Mouse (Mus musculus): ENCODE results near the gene Armcx4. TPM values are rescaled to one million over a fixed set of nuclear protein-coding genes. Genes with fewer than 3 reads are reported as not detected.

The Armcx4 gene
- polyA plus RNA-seq (2015; fragmentation: Nextera tagmentation; extraction: Ambion mirVana): 6.2 and 7.6 TPM in 2 replicates

DNA sequence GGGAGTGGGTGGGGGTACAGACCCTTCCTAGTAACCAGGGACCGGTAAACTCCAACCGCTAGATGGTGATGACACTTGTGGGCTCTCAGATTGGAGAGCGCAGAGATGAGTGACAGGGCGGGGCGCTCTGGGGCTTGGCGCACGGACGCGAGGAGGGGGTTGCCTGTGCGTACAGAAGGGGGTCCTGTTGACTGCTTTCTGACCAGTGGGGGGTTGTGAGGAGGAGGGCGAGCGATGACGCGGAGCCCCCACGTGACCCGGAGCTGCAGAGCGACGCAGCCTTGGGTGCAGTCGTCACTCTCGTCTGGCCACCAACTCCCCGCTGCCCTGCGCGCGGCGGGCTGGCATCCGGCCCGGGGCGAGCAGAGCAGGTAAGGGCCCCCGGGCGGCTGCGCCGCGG lies at the start of gene Armcx4:
Gene Armcx4, plus strand, starts transcription at position 253 of the 400 bp plus-strand sequence.
- Histone ChIP-seq H3K9ac (peak within 1 kb of the TSS; percentile 81), H3K4me2 (peak within 1 kb of the TSS; percentile 64), H3K4me1 (replicated peaks) (peaks cover 21% of the 10 kb centered on the region), H3K36me3 (peaks cover 27% of the 10 kb centered on the region), H3K27me3 (0 out of 2 replicates have a peak, but pooled peaks cover 3% of the 10 kb centered on the region), H3K9me3 (no peaks in the 10 kb centered on the region), H3K27ac (peak within 1 kb of the TSS; percentile 91), H3K4me3 (peak within 1 kb of the TSS; percentile 54)
- 27% methylated on average over 29 of the region's 33 CpGs for WGBS
- peak; percentile 97 for ATAC-seq (ENCODE audit: low FRiP score)

GRCm38 (mm10) chrX:134641000-134641760 lies 45.1 kb upstream of the Armcx4 start:
- Histone ChIP-seq H3K4me1 (replicated peaks) (no peaks in the 10 kb centered on the region), H3K4me3 (no peak overlapping the region), H3K27me3 (no peaks in the 10 kb centered on the region), H3K9me3 (no peaks in the 10 kb centered on the region), H3K27ac (no peak overlapping the region), H3K36me3 (no peaks in the 10 kb centered on the region), H3K4me2 (no peak overlapping the region), H3K9ac (no peak overlapping the region)
- no peak for ATAC-seq (ENCODE audit: low FRiP score)
- 72% methylated on average over 10 of the region's 10 CpGs for WGBS

- Histone ChIP-seq H3K9ac (no peak overlapping the region), H3K27me3 (no peaks in the 10 kb centered on the region), H3K36me3 (no peaks in the 10 kb centered on the region), H3K4me2 (no peak overlapping the region), H3K4me1 (replicated peaks) (no peaks in the 10 kb centered on the region), H3K4me3 (no peak overlapping the region), H3K27ac (no peak overlapping the region), H3K9me3 (no peaks in the 10 kb centered on the region)
- WGBS: 90% methylated on average over 1 of the region's 1 CpGs
- ATAC-seq (ENCODE audit: low FRiP score): no peak
Observed at GRCm38 (mm10) chrX:134646338-134646737, 40.0 kb upstream of the Armcx4 start.

DNA sequence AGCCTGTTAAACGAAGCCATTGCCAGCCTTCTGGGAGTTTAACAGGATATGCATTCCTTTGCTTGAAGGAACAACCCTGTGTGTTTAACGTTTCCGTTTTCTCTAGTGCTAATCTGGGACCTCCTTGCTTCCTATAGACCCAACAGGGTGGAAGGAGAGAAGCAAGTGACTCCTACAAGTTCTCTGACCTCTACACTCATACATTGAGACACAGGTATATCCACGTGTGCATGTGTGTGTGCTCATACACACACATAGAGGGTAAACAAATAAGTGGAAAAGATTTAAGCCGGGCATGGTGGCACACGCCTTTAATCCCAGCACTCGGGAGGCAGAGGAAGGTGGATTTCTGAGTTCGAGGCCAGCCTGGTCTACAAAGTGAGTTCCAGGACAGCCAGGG lies 38.9 kb upstream of the Armcx4 start:
- Histone ChIP-seq H3K27me3 (no peaks in the 10 kb centered on the region), H3K4me3 (no peak overlapping the region), H3K9ac (no peak overlapping the region), H3K9me3 (no peaks in the 10 kb centered on the region), H3K4me1 (replicated peaks) (no peaks in the 10 kb centered on the region), H3K4me2 (no peak overlapping the region), H3K36me3 (no peaks in the 10 kb centered on the region), H3K27ac (no peak overlapping the region)
- 77% methylated on average over 8 of the region's 8 CpGs for WGBS
- no peak for ATAC-seq (ENCODE audit: low FRiP score)

DNA sequence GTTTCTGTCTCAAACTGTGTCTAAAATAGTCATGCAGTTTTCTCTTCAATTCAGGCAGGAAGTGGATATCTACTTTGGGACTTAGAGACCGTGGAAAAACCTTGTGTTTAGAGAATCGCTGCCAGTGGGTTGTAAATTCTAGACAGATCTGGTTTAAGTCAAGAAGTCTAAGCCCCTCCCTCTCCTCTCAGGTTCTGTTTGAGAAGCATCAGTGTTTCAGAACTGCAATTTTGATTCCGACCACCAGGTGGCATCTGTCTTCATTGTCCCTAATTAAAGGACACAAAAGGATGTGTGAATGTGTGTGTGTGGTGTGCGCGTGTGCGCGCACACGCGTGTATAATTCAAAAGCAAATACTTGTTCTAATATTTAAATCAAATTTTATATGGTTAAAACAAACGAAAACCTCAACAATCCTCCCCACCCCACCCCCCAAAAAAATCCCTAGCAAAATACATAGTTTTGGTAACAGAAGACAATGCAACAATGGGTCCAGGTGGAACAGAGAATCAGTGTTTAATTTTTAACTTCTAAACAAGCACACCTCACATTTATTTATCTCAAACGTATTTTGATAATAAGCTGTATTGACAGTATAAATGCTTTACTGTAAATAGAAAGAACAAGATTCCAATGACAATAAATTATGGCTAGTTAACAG lies 38.2 kb upstream of the Armcx4 start:
- Histone ChIP-seq H3K27ac (no peak overlapping the region), H3K4me1 (replicated peaks) (no peaks in the 10 kb centered on the region), H3K9ac (no peak overlapping the region), H3K36me3 (no peaks in the 10 kb centered on the region), H3K4me2 (0 out of 2 replicates have a peak overlapping the region, but pooled peaks have one; percentile 23), H3K27me3 (no peaks in the 10 kb centered on the region), H3K9me3 (no peaks in the 10 kb centered on the region), H3K4me3 (no peak overlapping the region)
- WGBS: 20% methylated on average over 11 of the region's 11 CpGs
- peak; percentile 68; the same call in 1 of the 2 replicates for ATAC-seq (ENCODE audit: low FRiP score)

DNA sequence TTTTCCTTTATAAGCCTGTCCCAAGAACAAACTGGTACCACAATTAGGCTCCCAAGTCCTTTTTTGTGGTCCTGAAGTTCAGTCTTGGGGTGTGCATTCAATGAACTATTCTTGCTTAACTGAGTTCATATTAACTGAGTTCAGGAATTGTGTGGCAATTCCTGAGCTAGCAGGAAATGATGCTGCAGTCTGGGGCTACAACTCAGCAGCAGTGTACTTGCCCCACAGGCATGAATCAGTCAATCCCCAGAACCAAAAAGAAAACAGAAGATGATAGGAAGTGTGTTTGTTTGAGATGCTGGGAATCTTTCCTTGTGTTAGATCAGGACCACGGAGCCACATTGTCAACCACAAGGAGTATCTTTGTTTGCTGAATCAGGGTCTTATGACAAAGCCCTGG lies 34.3 kb upstream of the Armcx4 start:
- Histone ChIP-seq H3K27ac (no peak overlapping the region), H3K27me3 (no peaks in the 10 kb centered on the region), H3K4me2 (no peak overlapping the region), H3K9ac (no peak overlapping the region), H3K9me3 (no peaks in the 10 kb centered on the region), H3K36me3 (no peaks in the 10 kb centered on the region), H3K4me3 (no peak overlapping the region), H3K4me1 (replicated peaks) (no peaks in the 10 kb centered on the region)
- 72% methylated on average over 1 of the region's 1 CpGs for WGBS
- no peak for ATAC-seq (ENCODE audit: low FRiP score)

- ATAC-seq (ENCODE audit: low FRiP score): no peak
- no peak overlapping the region for H3K4me3 ChIP-seq
- 0 out of 2 replicates have a peak, but pooled peaks cover 2% of the 10 kb centered on the region for H3K27me3 ChIP-seq
- H3K9me3 ChIP-seq: no peaks in the 10 kb centered on the region
- H3K9ac ChIP-seq: no peak overlapping the region
- no peaks in the 10 kb centered on the region for H3K36me3 ChIP-seq
- no peaks in the 10 kb centered on the region for H3K4me1 ChIP-seq (replicated peaks)
- no peak overlapping the region for H3K4me2 ChIP-seq
- no peak overlapping the region for H3K27ac ChIP-seq
- 83% methylated on average over 5 of the region's 5 CpGs for WGBS
Observed at GRCm38 (mm10) chrX:134661586-134661985, 24.7 kb upstream of the Armcx4 start.

- Histone ChIP-seq H3K4me2 (no peak overlapping the region), H3K4me3 (no peak overlapping the region), H3K9ac (no peak overlapping the region), H3K4me1 (replicated peaks) (no peaks in the 10 kb centered on the region), H3K36me3 (no peaks in the 10 kb centered on the region), H3K27me3 (no peaks in the 10 kb centered on the region), H3K27ac (no peak overlapping the region), H3K9me3 (no peaks in the 10 kb centered on the region)
- ATAC-seq (ENCODE audit: low FRiP score): no peak
- WGBS: 16% methylated on average over 5 of the region's 5 CpGs
Observed at GRCm38 (mm10) chrX:134675022-134675421, 11.3 kb upstream of the Armcx4 start.

DNA sequence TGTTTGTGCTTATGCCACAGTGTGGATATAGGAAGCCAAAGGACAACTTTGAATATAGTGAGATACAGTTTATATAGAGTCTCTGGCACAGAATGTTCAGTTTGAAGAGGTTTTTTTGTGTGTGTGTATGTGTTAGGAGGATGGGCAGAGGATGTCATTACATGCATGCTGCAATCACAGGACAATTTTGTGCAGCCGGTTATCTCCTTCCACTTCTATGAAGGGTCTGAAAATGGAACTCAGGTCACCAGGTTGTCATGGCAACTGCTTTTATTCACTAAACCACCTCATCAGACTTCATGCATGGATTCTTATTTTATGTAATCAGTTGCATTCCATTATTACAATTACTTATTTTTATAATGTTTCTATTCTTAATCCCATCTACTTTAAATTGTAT lies 10.4 kb upstream of the Armcx4 start:
- no peak for ATAC-seq (ENCODE audit: low FRiP score)
- H3K36me3 ChIP-seq: no peaks in the 10 kb centered on the region
- no peaks in the 10 kb centered on the region for H3K27me3 ChIP-seq
- no peak overlapping the region for H3K4me3 ChIP-seq
- H3K9me3 ChIP-seq: no peaks in the 10 kb centered on the region
- no peak overlapping the region for H3K4me2 ChIP-seq
- no peak overlapping the region for H3K9ac ChIP-seq
- no peak overlapping the region for H3K27ac ChIP-seq
- H3K4me1 ChIP-seq (replicated peaks): no peaks in the 10 kb centered on the region
- 41% methylated on average over 1 of the region's 1 CpGs for WGBS

GRCm38 (mm10) chrX:134684936-134685335 lies 1.4 kb upstream of the Armcx4 start:
- Histone ChIP-seq H3K4me2 (peak overlapping the region; percentile 64), H3K4me1 (replicated peaks) (peaks cover 18% of the 10 kb centered on the region), H3K27me3 (0 out of 2 replicates have a peak, but pooled peaks cover 3% of the 10 kb centered on the region), H3K9me3 (no peaks in the 10 kb centered on the region), H3K36me3 (peaks cover 14% of the 10 kb centered on the region), H3K4me3 (peak overlapping the region; percentile 18; the same call in 1 of the 2 replicates), H3K9ac (no peak overlapping the region), H3K27ac (peak overlapping the region; percentile 91)
- WGBS: 37% methylated on average over 5 of the region's 5 CpGs
- ATAC-seq (ENCODE audit: low FRiP score): no peak

DNA sequence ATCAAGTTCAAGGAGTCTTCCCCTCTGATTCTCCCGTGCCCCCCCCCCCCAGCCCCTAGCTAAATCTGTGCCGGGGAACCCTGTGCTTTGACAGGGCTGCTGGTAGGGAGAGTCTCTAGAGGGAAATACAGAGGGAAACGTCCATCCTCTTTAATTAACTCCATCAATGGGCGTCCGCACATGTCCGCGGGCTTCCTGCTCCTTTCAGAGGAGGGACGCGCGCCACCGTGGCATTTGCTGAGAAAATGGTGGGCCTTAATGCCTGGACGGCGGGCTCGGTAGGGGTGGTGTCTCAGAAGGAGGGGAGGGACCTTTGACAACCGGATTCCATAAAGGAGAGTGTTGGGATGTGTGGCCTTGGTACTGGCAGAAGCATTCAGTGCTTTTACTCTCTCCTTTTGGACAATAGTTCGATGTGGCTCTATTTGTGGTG lies 436 bp downstream of the Armcx4 start:
- peaks cover 32% of the 10 kb centered on the region for H3K36me3 ChIP-seq
- H3K4me1 ChIP-seq (replicated peaks): peaks cover 26% of the 10 kb centered on the region
- peak overlapping the region; percentile 91 for H3K27ac ChIP-seq
- 14% methylated on average over 15 of the region's 16 CpGs for WGBS
- ATAC-seq (ENCODE audit: low FRiP score): peak; percentile 36
- peak overlapping the region; percentile 54 for H3K4me3 ChIP-seq
- 0 out of 2 replicates have a peak, but pooled peaks cover 3% of the 10 kb centered on the region for H3K27me3 ChIP-seq
- H3K9ac ChIP-seq: peak overlapping the region; percentile 81
- H3K9me3 ChIP-seq: no peaks in the 10 kb centered on the region
- H3K4me2 ChIP-seq: peak overlapping the region; percentile 64

DNA sequence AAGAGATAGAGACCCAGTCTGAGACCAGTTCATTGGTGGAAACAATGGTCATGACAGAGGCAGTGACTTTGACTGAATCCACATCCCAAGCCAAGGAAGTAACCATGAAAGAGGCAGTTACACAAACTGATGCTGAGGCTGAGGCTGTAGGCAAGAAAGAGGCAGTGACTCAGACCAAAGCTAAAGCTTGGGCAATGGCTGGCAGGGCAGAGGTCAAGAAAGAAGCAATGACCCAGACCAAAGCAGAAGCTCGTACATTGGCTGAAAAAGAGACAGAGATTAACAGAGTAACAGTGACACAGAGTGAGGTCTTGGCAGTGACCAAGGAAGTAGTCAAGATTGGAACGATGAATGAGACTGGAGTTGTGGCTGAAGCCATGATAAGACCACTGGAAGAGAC lies 3.4 kb downstream of the Armcx4 start:
- H3K4me3 ChIP-seq: no peak overlapping the region
- 0 out of 2 replicates have a peak, but pooled peaks cover 3% of the 10 kb centered on the region for H3K27me3 ChIP-seq
- no peak overlapping the region for H3K9ac ChIP-seq
- no peak for ATAC-seq (ENCODE audit: low FRiP score)
- peaks cover 58% of the 10 kb centered on the region for H3K36me3 ChIP-seq
- H3K4me2 ChIP-seq: no peak overlapping the region
- H3K4me1 ChIP-seq (replicated peaks): peaks cover 26% of the 10 kb centered on the region
- 87% methylated on average over 2 of the region's 2 CpGs for WGBS
- H3K9me3 ChIP-seq: no peaks in the 10 kb centered on the region
- H3K27ac ChIP-seq: no peak overlapping the region
